Mouse (Mus musculus) forebrain, postnatal 0 days (tissue): ENCODE data around the gene Trim8. TPM values are rescaled to one million over a fixed set of nuclear protein-coding genes. Genes with fewer than 3 reads are reported as not detected.
A peak's percentile ranks its signal among the peaks of the same experiment; 100 is the strongest.

Experiments used
- ATAC-seq: fragments of 200-750 bp; cut with Nextera tagmentation; 2 replicates; pipeline ENCODE4 v1.8.0; 2017; ENCODE audit warnings: mild to moderate bottlenecking, moderate library complexity
- DNase-seq: peaks from one replicate; pipeline ENCODE4 v3.0.0-alpha.2; 2015
- H3K27ac ChIP-seq: fragments of 300-500 bp; sonication (generic); 2 replicates; pipeline ENCODE4 v1.5.1; 2014; ENCODE audit warnings: low read depth, mild to moderate bottlenecking, antibody characterized with exemption, low read length, moderate library complexity, mixed read lengths
- H3K27me3 ChIP-seq: fragments of 300-500 bp; sonication (generic); 2 replicates; pipeline ENCODE4 v1.6.1; 2014; ENCODE audit warnings: mild to moderate bottlenecking, low read length, mixed read lengths; ENCODE audit not compliant: insufficient read depth
- H3K36me3 ChIP-seq: fragments of 300-500 bp; sonication (generic); 2 replicates; pipeline ENCODE4 v1.6.1; 2014; ENCODE audit warnings: mild to moderate bottlenecking, moderate library complexity; ENCODE audit not compliant: insufficient read depth
- H3K4me1 ChIP-seq: fragments of 300-500 bp; sonication (generic); 2 replicates; pipeline ENCODE4 v1.6.1; 2014; ENCODE audit warnings: antibody characterized with exemption; ENCODE audit not compliant: insufficient read depth
- H3K4me2 ChIP-seq: fragments of 300-500 bp; sonication (generic); 2 replicates; pipeline ENCODE4 v1.6.1; 2014; ENCODE audit warnings: low read depth, mild to moderate bottlenecking, moderate library complexity
- H3K4me3 ChIP-seq: fragments of 300-500 bp; sonication (generic); 2 replicates; pipeline ENCODE4 v1.5.1; 2014; ENCODE audit warnings: low read depth, low read length, mixed read lengths
- H3K9ac ChIP-seq: fragments of 300-500 bp; sonication (generic); 2 replicates; pipeline ENCODE4 v1.6.1; 2014; ENCODE audit warnings: mild to moderate bottlenecking
- H3K9me3 ChIP-seq: fragments of 300-500 bp; sonication (generic); 2 replicates; pipeline ENCODE4 v1.6.1; 2016; ENCODE audit warnings: low read length
- CTCF ChIP-seq: sonication (generic); IDR thresholded peaks from 2 replicates; pipeline ENCODE4 v1.5.1; 2016; ENCODE audit warnings: antibody characterized with exemption, control low read depth, low read depth
- WGBS: fragments of 180-500 bp; shearing (Covaris S2); extraction: QIAGEN DNeasy Blood & Tissue Kit; methylation state at CpG from one replicate; pipeline ENCODE4 v1.1.7; 2014; 5-methylcytosine and 5-hydroxymethylcytosine counted together
- polyA plus RNA-seq: library from polyadenylated mRNA; unstranded; fragments of >200 nt; fragmentation: Nextera tagmentation; extraction: Ambion mirVana; gene quantifications from 2 replicates; pipeline ENCODE4 v1.2.1, GENCODE M21; 2015
- total RNA-seq: library from RNA; depleted of rRNA; stranded (reverse); fragments of >200 nt; gene quantifications from 2 replicates; pipeline ENCODE4 v1.2.3, GENCODE M21; 2014

Trim8 gene
- total and polyA plus RNA-seq, 2 experiments from 2014 or later = 28.2 to 76.5 TPM

GRCm38 (mm10) chr19:46517529-46518351, 16.2 kb downstream of the Trim8 start:
- H3K9ac ChIP-seq = no peak overlapping the region
- H3K36me3 ChIP-seq = peaks cover 38% of the 10 kb centered on the region
- no peak overlapping the region for H3K4me3 ChIP-seq
- DNase-seq (peak; percentile 36), ATAC-seq (peak; percentile 58; the same call in 1 of the 2 replicates)
- H3K4me2 ChIP-seq = no peak overlapping the region; the same call in 1 of the 2 replicates
- no peaks in the 10 kb centered on the region; the same call in 1 of the 2 replicates for H3K4me1 ChIP-seq
- no peak for TF ChIP-seq CTCF
- H3K27ac ChIP-seq = peak overlapping the region; percentile 45; the same call in 1 of the 2 replicates
- WGBS = 34% methylated on average over 11 of the region's 14 CpGs
- no peaks in the 10 kb centered on the region for H3K27me3 ChIP-seq
- H3K9me3 ChIP-seq = no peaks in the 10 kb centered on the region

- peaks cover 32% of the 10 kb centered on the region for H3K36me3 ChIP-seq
- H3K4me3 ChIP-seq = no peak overlapping the region
- WGBS = 4% methylated on average over 12 of the region's 13 CpGs
These were observed 16.9 kb downstream of the Trim8 start for GRCm38 (mm10) chr19:46518352-46518787.

GRCm38 (mm10) chr19:46518828-46519621, 17.5 kb downstream of the Trim8 start:
- H3K4me3 ChIP-seq = no peak overlapping the region
- H3K4me1 ChIP-seq = peaks cover 10% of the 10 kb centered on the region
- no peak for TF ChIP-seq CTCF
- no peak overlapping the region; the same call in 1 of the 2 replicates for H3K27ac ChIP-seq
- ATAC-seq (no peak), DNase-seq (no peak)
- WGBS = 20% methylated on average over 5 of the region's 5 CpGs
- no peak overlapping the region for H3K9ac ChIP-seq
- no peaks in the 10 kb centered on the region for H3K27me3 ChIP-seq
- peak overlapping the region; percentile 23; the same call in 1 of the 2 replicates for H3K4me2 ChIP-seq
- peaks cover 25% of the 10 kb centered on the region for H3K36me3 ChIP-seq
- no peaks in the 10 kb centered on the region for H3K9me3 ChIP-seq

More at GRCm38 (mm10) chr19:46518352-46518787, 16.9 kb downstream of the Trim8 start:
- H3K9ac ChIP-seq = peak overlapping the region; percentile 22; the same call in 1 of the 2 replicates
- peak; percentile 44 for ATAC-seq
- H3K4me2 ChIP-seq = peak overlapping the region; percentile 23; the same call in 1 of the 2 replicates
- no peaks in the 10 kb centered on the region for H3K27me3 ChIP-seq
- H3K27ac ChIP-seq = peak overlapping the region; percentile 40; the same call in 1 of the 2 replicates
- peak; percentile 20 for DNase-seq
- no peak for TF ChIP-seq CTCF
- H3K9me3 ChIP-seq = no peaks in the 10 kb centered on the region
- H3K4me1 ChIP-seq = peaks cover 4% of the 10 kb centered on the region

- DNase-seq (no peak), ATAC-seq (no peak)
- Histone ChIP-seq H3K27me3 (no peaks in the 10 kb centered on the region), H3K4me2 (no peak overlapping the region), H3K36me3 (peaks cover under 1% of the 10 kb centered on the region), H3K4me3 (no peak overlapping the region), H3K9ac (no peak overlapping the region), H3K9me3 (no peaks in the 10 kb centered on the region), H3K27ac (no peak overlapping the region), H3K4me1 (peaks cover 35% of the 10 kb centered on the region)
- TF ChIP-seq CTCF = no peak
These were observed 20.2 kb downstream of the Trim8 start for GRCm38 (mm10) chr19:46521698-46522097.

GRCm38 (mm10) chr19:46522433-46523044, 21.0 kb downstream of the Trim8 start:
- H3K9ac ChIP-seq = no peak overlapping the region
- no peaks in the 10 kb centered on the region for H3K36me3 ChIP-seq
- no peaks in the 10 kb centered on the region for H3K27me3 ChIP-seq
- no peak overlapping the region for H3K27ac ChIP-seq
- 52% methylated on average over 15 of the region's 15 CpGs for WGBS
- DNase-seq (no peak), ATAC-seq (no peak)
- H3K9me3 ChIP-seq = no peaks in the 10 kb centered on the region
- H3K4me2 ChIP-seq = no peak overlapping the region
- peaks cover 38% of the 10 kb centered on the region for H3K4me1 ChIP-seq
- TF ChIP-seq CTCF = no peak
- H3K4me3 ChIP-seq = no peak overlapping the region

GRCm38 (mm10) chr19:46523131-46523479, 21.6 kb downstream of the Trim8 start:
- Histone ChIP-seq H3K4me2 (peak overlapping the region; percentile 48), H3K9ac (0 out of 2 replicates have a peak overlapping the region, but pooled peaks have one; percentile 15), H3K27ac (peak overlapping the region; percentile 81), H3K27me3 (no peaks in the 10 kb centered on the region), H3K9me3 (no peaks in the 10 kb centered on the region), H3K4me1 (peaks cover 44% of the 10 kb centered on the region), H3K4me3 (no peak overlapping the region), H3K36me3 (no peaks in the 10 kb centered on the region)
- ATAC-seq = no peak
- TF ChIP-seq CTCF = no peak
- no peak for DNase-seq
